Mouse (Mus musculus): Measurements from ENCODE around the gene Duoxa1. TPM values are rescaled to one million over a fixed set of nuclear protein-coding genes. Genes with fewer than 3 reads are reported as not detected.

Gene Duoxa1
- polyA plus RNA-seq, 1 experiment, result not detected

- Histone ChIP-seq H3K27ac (ENCODE audit: insufficient read depth, low read length) (no peak overlapping the region), H3K4me3 (ENCODE audit: low read depth, low read length) (no peak overlapping the region), H3K4me1 (ENCODE audit: control insufficient read depth, insufficient read depth, low read length) (no peaks in the 10 kb centered on the region), H3K9me3 (replicated peaks; ENCODE audit: control insufficient read depth, insufficient read depth, low read length, poor library complexity, severe bottlenecking) (no peaks in the 10 kb centered on the region), H3K27me3 (ENCODE audit: control insufficient read depth, insufficient read depth, low read length, poor library complexity, severe bottlenecking) (no peaks in the 10 kb centered on the region), H3K36me3 (ENCODE audit: control insufficient read depth, insufficient read depth, low read length, poor library complexity, severe bottlenecking) (no peaks in the 10 kb centered on the region), H3K9ac (ENCODE audit: low read depth, poor library complexity, severe bottlenecking) (no peak overlapping the region)
- no peak for TF ChIP-seq POLR2A (IDR thresholded peaks at IDR 0.05; ENCODE audit: insufficient read depth, low read length)
- no peak for TF ChIP-seq EP300 (IDR thresholded peaks at IDR 0.05; ENCODE audit: insufficient read depth, low read depth, low read length)
- no peak for TF ChIP-seq CTCF (IDR thresholded peaks at IDR 0.05; ENCODE audit: low read depth, low read length)
These were observed 46.9 kb downstream of the Duoxa1 start for GRCm38 (mm10) chr2:122266407-122267193.

DNA sequence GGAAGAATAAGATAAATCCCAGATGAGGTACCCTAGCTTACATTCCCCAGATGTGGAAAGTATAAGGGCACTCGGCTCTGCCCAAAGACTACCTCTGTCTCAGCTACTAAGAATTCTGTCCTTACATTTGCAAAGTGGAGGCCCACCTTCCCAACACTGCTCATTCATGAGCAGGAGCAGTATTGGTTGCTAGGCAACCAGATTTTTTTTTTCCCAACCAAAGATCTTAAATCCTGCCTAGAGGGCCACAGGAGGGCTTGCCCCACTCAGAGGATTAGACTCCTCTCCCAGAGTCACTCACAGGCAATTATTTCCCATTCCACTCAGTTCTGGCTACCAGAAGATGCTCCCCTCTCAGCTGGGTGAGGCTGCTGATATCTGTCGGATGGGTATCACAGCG lies 48.8 kb downstream of the Duoxa1 start:
- TF ChIP-seq EP300 (IDR thresholded peaks at IDR 0.05; ENCODE audit: insufficient read depth, low read depth, low read length) (no peak), CTCF (IDR thresholded peaks at IDR 0.05; ENCODE audit: low read depth, low read length) (no peak), POLR2A (IDR thresholded peaks at IDR 0.05; ENCODE audit: insufficient read depth, low read length) (no peak)
- H3K9ac ChIP-seq (ENCODE audit: low read depth, poor library complexity, severe bottlenecking), result no peak overlapping the region
- no peak overlapping the region for H3K27ac ChIP-seq (ENCODE audit: insufficient read depth, low read length)
- no peaks in the 10 kb centered on the region for H3K9me3 ChIP-seq (replicated peaks; ENCODE audit: control insufficient read depth, insufficient read depth, low read length, poor library complexity, severe bottlenecking)
- H3K4me3 ChIP-seq (ENCODE audit: low read depth, low read length), result no peak overlapping the region
- H3K36me3 ChIP-seq (ENCODE audit: control insufficient read depth, insufficient read depth, low read length, poor library complexity, severe bottlenecking), result no peaks in the 10 kb centered on the region
- H3K4me1 ChIP-seq (ENCODE audit: control insufficient read depth, insufficient read depth, low read length), result no peaks in the 10 kb centered on the region
- H3K27me3 ChIP-seq (ENCODE audit: control insufficient read depth, insufficient read depth, low read length, poor library complexity, severe bottlenecking), result no peaks in the 10 kb centered on the region

DNA sequence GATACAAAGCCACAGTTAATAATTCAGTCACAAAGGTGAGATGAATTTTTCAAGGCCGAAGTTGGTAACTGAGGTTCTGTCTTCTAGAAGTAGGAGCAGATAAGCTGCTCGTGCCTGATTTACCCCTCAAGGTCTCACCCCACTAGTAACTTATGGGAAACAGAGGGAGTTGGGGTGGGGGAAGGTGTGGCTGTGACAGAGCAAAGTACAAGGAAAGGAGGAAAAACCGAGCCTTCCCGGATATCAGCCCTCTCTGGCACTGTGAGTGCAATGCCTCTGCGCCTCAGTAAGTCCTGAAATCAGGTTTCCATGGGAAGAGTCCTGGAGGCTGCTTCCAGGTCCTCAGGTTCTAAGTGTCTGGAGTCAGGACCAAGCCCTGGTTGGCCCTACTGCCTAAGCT lies 52.8 kb downstream of the Duoxa1 start:
- no peak overlapping the region for H3K9ac ChIP-seq (ENCODE audit: low read depth, poor library complexity, severe bottlenecking)
- H3K27me3 ChIP-seq (ENCODE audit: control insufficient read depth, insufficient read depth, low read length, poor library complexity, severe bottlenecking), result no peaks in the 10 kb centered on the region

GRCm38 (mm10) chr2:122255997-122256396 lies 57.5 kb downstream of the Duoxa1 start:
- Histone ChIP-seq H3K27ac (ENCODE audit: insufficient read depth, low read length) (no peak overlapping the region), H3K4me3 (ENCODE audit: low read depth, low read length) (no peak overlapping the region), H3K9ac (ENCODE audit: low read depth, poor library complexity, severe bottlenecking) (no peak overlapping the region), H3K4me1 (ENCODE audit: control insufficient read depth, insufficient read depth, low read length) (no peaks in the 10 kb centered on the region), H3K27me3 (ENCODE audit: control insufficient read depth, insufficient read depth, low read length, poor library complexity, severe bottlenecking) (no peaks in the 10 kb centered on the region), H3K36me3 (ENCODE audit: control insufficient read depth, insufficient read depth, low read length, poor library complexity, severe bottlenecking) (no peaks in the 10 kb centered on the region), H3K9me3 (replicated peaks; ENCODE audit: control insufficient read depth, insufficient read depth, low read length, poor library complexity, severe bottlenecking) (no peaks in the 10 kb centered on the region)
- no peak for TF ChIP-seq CTCF (IDR thresholded peaks at IDR 0.05; ENCODE audit: low read depth, low read length)
- no peak for TF ChIP-seq POLR2A (IDR thresholded peaks at IDR 0.05; ENCODE audit: insufficient read depth, low read length)
- no peak for TF ChIP-seq EP300 (IDR thresholded peaks at IDR 0.05; ENCODE audit: insufficient read depth, low read depth, low read length)

More for the DNA sequence above, 52.8 kb downstream of the Duoxa1 start:
- no peak for TF ChIP-seq EP300 (IDR thresholded peaks at IDR 0.05; ENCODE audit: insufficient read depth, low read depth, low read length)
- Histone ChIP-seq H3K9me3 (replicated peaks; ENCODE audit: control insufficient read depth, insufficient read depth, low read length, poor library complexity, severe bottlenecking) (no peaks in the 10 kb centered on the region), H3K4me3 (ENCODE audit: low read depth, low read length) (no peak overlapping the region), H3K36me3 (ENCODE audit: control insufficient read depth, insufficient read depth, low read length, poor library complexity, severe bottlenecking) (no peaks in the 10 kb centered on the region), H3K4me1 (ENCODE audit: control insufficient read depth, insufficient read depth, low read length) (no peaks in the 10 kb centered on the region), H3K27ac (ENCODE audit: insufficient read depth, low read length) (no peak overlapping the region)

Other genes starting within 250 kb of the Duoxa1 start
- gene Spg11, start 195.3 kb downstream of the Duoxa1 start, polyA plus RNA-seq (2011; ENCODE audit: insufficient read depth, insufficient read length, low read depth, missing spikeins), result 31.5 and 33.3 TPM in 2 replicates
- 116 and 119 TPM in 2 replicates for gene B2m, start 166.0 kb downstream of the Duoxa1 start, polyA plus RNA-seq (2011; ENCODE audit: insufficient read depth, insufficient read length, low read depth, missing spikeins)
- gene Trim69, start 153.0 kb downstream of the Duoxa1 start, polyA plus RNA-seq (2011; ENCODE audit: insufficient read depth, insufficient read length, low read depth, missing spikeins), result 0.43 TPM in 1 of 2 replicates, not detected in the other
- gene Patl2, start 127.5 kb downstream of the Duoxa1 start, polyA plus RNA-seq (2011; ENCODE audit: insufficient read depth, insufficient read length, low read depth, missing spikeins), result 2.5 and 3.1 TPM in 2 replicates
- gene Terb2, start 127.5 kb downstream of the Duoxa1 start, polyA plus RNA-seq (2011; ENCODE audit: insufficient read depth, insufficient read length, low read depth, missing spikeins), result 0.43 and 0.60 TPM in 2 replicates
- gene Sord, start 79.0 kb downstream of the Duoxa1 start, polyA plus RNA-seq (2011; ENCODE audit: insufficient read depth, insufficient read length, low read depth, missing spikeins), result 30.0 and 30.5 TPM in 2 replicates
- gene Duox2, start 15.3 kb downstream of the Duoxa1 start, polyA plus RNA-seq (2011; ENCODE audit: insufficient read depth, insufficient read length, low read depth, missing spikeins), result not detected in 2 replicates
- gene Duoxa2, start 14.8 kb downstream of the Duoxa1 start, polyA plus RNA-seq (2011; ENCODE audit: insufficient read depth, insufficient read length, low read depth, missing spikeins), result not detected in 2 replicates
- gene Duox1, start 1.9 kb upstream of the Duoxa1 start, polyA plus RNA-seq (2011; ENCODE audit: insufficient read depth, insufficient read length, low read depth, missing spikeins), result not detected in 2 replicates
- gene Shf, start 55.4 kb upstream of the Duoxa1 start, polyA plus RNA-seq (2011; ENCODE audit: insufficient read depth, insufficient read length, low read depth, missing spikeins), result 3.7 and 6.0 TPM in 2 replicates
- gene Slc28a2, start 112.7 kb upstream of the Duoxa1 start, polyA plus RNA-seq (2011; ENCODE audit: insufficient read depth, insufficient read length, low read depth, missing spikeins), result not detected in 2 replicates
- not detected in 2 replicates for gene Gm14085, start 171.2 kb upstream of the Duoxa1 start, polyA plus RNA-seq (2011; ENCODE audit: insufficient read depth, insufficient read length, low read depth, missing spikeins)